Mouse (Mus musculus): ENCODE measurements at regions not wholly inside any gene's neighbourhood (a gene's known extent, or its start where the extent isn't known, plus 50 kb on each side); places are given as distances from the start of the nearest gene placed in this dataset.

DNA sequence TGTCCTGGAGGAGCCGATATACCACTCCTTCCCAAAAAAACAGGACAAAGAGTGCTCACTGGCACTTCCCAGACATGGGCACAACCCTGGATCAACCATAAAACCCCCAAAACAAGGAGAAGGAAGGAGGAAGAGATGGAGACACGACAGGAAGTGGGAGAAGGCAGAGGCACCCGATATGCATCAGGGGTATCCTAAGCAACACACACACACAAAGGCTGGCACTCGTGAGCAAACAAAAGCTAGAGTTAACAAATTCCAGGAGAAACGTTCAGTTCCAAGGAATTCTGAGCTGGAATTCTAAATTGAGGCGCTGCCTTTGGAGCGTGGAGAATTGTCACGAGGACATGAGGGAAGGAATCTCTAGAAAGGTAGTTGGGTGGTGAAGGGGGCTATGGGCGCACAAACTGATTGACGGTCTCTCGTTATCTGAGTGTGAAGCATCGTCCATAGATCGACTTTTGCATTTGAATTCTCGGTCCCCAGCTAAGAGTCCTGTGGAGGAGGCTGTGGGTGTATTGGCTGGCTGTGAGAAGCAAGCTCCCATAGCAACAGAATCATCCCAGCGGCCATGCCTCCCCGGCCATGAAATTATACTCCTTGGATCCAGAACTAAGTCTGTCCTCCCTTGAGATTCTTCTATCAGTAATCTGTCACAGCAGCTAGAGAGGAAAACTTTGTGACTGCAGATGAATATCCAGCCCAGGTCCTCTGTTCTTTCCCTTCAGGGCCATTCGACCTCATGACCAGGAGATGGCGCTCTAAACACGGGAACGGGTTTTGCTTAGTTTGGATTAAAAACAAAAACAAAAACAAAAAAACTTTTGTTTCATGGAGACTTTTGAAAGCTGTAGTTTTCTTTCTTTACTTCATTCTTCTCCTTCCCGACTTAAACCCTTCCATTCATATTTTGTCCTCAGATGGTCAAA lies 69.4 kb upstream of the Ptpn13 start:
- H3K27ac ChIP-seq, result no peak overlapping the region
- H3K4me3 ChIP-seq (replicated peaks), result no peak overlapping the region
- ATAC-seq, result no peak
- no peak overlapping the region for H3K9ac ChIP-seq
- H3K9me3 ChIP-seq, result no peaks in the 10 kb centered on the region
- H3K27me3 ChIP-seq (replicated peaks), result 0 out of 2 replicates have a peak, but pooled peaks cover 3% of the 10 kb centered on the region
- H3K36me3 ChIP-seq, result no peaks in the 10 kb centered on the region
- H3K4me2 ChIP-seq (replicated peaks), result no peak overlapping the region
- 40% methylated on average over 21 of the region's 21 CpGs for WGBS
- H3K4me1 ChIP-seq (replicated peaks), result no peaks in the 10 kb centered on the region

DNA sequence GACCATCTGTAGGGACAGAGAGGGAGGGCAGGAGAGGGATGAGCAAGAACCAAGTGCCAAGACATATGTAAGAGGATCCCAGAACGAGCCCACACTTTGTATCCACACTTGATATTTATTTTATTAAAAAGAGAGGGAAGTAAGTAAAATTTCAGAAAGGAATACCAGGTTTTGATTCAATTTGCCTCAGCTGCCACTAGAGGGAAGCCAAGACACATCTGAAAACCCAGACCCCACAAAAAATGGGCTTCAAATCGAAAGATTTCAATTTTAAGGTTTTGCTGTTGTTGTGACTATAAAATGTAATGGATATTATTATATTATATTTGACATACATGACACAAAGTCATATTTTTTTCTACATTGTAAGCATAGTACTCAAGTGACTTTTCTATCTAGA lies 81.1 kb upstream of the Ptpn13 start:
- Histone ChIP-seq H3K4me1 (replicated peaks) (no peaks in the 10 kb centered on the region), H3K9ac (no peak overlapping the region)
- ATAC-seq, result no peak

GRCm38 (mm10) chr5:103341456-103341855 lies 83.5 kb upstream of the Ptpn13 start:
- H3K9me3 ChIP-seq, result no peaks in the 10 kb centered on the region
- H3K27ac ChIP-seq, result no peak overlapping the region
- H3K27me3 ChIP-seq (replicated peaks), result no peaks in the 10 kb centered on the region
- 44% methylated on average over 3 of the region's 3 CpGs for WGBS
- H3K4me2 ChIP-seq (replicated peaks), result no peak overlapping the region
- no peak for ATAC-seq
- no peak overlapping the region for H3K9ac ChIP-seq
- H3K4me1 ChIP-seq (replicated peaks), result no peaks in the 10 kb centered on the region
- no peaks in the 10 kb centered on the region for H3K36me3 ChIP-seq
- H3K4me3 ChIP-seq (replicated peaks), result no peak overlapping the region

More for the DNA sequence above, 81.1 kb upstream of the Ptpn13 start:
- H3K27ac ChIP-seq, result no peak overlapping the region
- H3K4me3 ChIP-seq (replicated peaks), result no peak overlapping the region
- no peaks in the 10 kb centered on the region for H3K27me3 ChIP-seq (replicated peaks)
- no peak overlapping the region for H3K4me2 ChIP-seq (replicated peaks)
- no peaks in the 10 kb centered on the region for H3K36me3 ChIP-seq
- no peaks in the 10 kb centered on the region for H3K9me3 ChIP-seq
- WGBS, result 19% methylated on average over 2 of the region's 2 CpGs

DNA sequence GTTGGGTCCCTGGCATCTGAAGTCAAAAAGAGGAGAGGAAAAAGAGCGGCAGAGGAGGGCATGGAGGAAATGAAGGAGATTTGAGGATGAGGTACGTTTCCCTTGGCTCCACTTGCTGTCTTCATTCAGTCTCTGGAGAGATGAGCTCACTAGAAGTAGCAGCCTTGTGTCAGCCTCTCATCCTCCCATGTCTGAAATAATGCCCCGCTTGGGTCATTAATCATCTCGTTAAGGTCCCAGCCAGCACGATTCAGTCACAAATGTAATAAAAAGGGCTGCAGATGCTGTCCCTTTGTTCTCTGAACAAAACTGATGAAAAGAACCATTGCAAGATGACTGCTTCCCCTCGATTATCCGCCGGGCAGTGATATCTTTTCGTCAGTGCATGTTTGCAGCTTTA lies 84.4 kb upstream of the Ptpn13 start:
- Histone ChIP-seq H3K27me3 (replicated peaks) (no peaks in the 10 kb centered on the region), H3K4me1 (replicated peaks) (no peaks in the 10 kb centered on the region), H3K4me2 (replicated peaks) (no peak overlapping the region), H3K9me3 (no peaks in the 10 kb centered on the region), H3K4me3 (replicated peaks) (no peak overlapping the region), H3K36me3 (no peaks in the 10 kb centered on the region), H3K9ac (no peak overlapping the region), H3K27ac (no peak overlapping the region)
- WGBS, result 35% methylated on average over 9 of the region's 9 CpGs
- ATAC-seq, result no peak

- no peaks in the 10 kb centered on the region for H3K27me3 ChIP-seq (replicated peaks)
- H3K9ac ChIP-seq, result no peak overlapping the region
- peak overlapping the region; percentile 30; the same call in 1 of the 2 replicates for H3K4me2 ChIP-seq (replicated peaks)
- H3K4me1 ChIP-seq (replicated peaks), result no peaks in the 10 kb centered on the region
- H3K27ac ChIP-seq, result no peak overlapping the region
- H3K4me3 ChIP-seq (replicated peaks), result no peak overlapping the region
- ATAC-seq, result peak; percentile 34; the same call in 1 of the 2 replicates
- H3K36me3 ChIP-seq, result no peaks in the 10 kb centered on the region
- 21% methylated on average over 11 of the region's 11 CpGs for WGBS
- H3K9me3 ChIP-seq, result no peaks in the 10 kb centered on the region
Observed at GRCm38 (mm10) chr5:103336689-103337490, 88.1 kb upstream of the Ptpn13 start.

DNA sequence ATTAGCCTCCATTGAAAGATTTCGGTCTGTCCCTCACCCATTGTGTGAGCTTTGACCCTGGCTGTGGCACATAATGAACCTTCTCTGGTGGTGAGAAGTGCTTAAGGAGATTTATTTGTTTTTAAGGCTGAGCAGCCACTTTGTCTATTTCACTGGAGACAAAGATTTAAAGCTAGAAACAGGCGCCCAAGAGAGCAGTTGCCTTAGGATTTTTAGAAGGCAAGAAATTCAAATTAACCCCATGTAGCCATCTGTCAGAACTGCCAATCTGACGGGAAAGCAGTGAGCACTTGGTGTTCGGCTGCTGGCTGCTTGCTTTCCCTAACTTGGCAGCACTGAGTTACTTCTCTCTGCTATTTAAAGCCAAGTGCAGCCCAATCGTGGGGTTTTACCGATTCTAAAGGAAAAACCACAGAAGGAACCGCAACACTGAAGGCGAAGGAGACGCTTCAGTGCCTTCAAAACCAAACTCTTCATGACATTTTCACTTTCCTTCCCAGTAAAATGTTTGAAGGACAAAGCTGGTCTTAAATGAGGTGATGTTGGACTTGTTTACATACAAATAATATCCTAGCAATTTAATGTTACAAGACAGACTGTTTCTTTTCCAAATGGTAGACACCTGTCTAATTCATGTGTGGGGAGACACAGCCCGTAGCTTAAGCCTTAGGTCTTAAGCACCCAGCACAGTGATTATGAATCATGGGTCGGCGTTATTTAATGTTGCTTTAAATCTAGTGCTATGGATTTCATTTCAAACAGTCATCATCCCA lies 88.9 kb upstream of the Ptpn13 start:
- Histone ChIP-seq H3K36me3 (no peaks in the 10 kb centered on the region), H3K27ac (no peak overlapping the region), H3K4me3 (replicated peaks) (no peak overlapping the region), H3K27me3 (replicated peaks) (no peaks in the 10 kb centered on the region), H3K4me1 (replicated peaks) (no peaks in the 10 kb centered on the region), H3K4me2 (replicated peaks) (peak overlapping the region; percentile 30; the same call in 1 of the 2 replicates), H3K9me3 (no peaks in the 10 kb centered on the region), H3K9ac (no peak overlapping the region)
- 27% methylated on average over 12 of the region's 12 CpGs for WGBS
- 0 out of 2 replicates have a peak, but pooled peaks have one; percentile 10 for ATAC-seq

- Histone ChIP-seq H3K4me3 (replicated peaks) (no peak overlapping the region), H3K36me3 (no peaks in the 10 kb centered on the region), H3K27me3 (replicated peaks) (no peaks in the 10 kb centered on the region), H3K9me3 (no peaks in the 10 kb centered on the region), H3K27ac (no peak overlapping the region), H3K9ac (no peak overlapping the region), H3K4me2 (replicated peaks) (no peak overlapping the region), H3K4me1 (replicated peaks) (no peaks in the 10 kb centered on the region)
- no peak for ATAC-seq
- 68% methylated on average over 10 of the region's 10 CpGs for WGBS
Observed at GRCm38 (mm10) chr5:103326412-103326811, 98.6 kb upstream of the Ptpn13 start.

- no peak for ATAC-seq
- Histone ChIP-seq H3K4me1 (replicated peaks) (no peaks in the 10 kb centered on the region), H3K9ac (no peak overlapping the region)
Observed at GRCm38 (mm10) chr5:103320341-103320740, 104.7 kb upstream of the Ptpn13 start.

GRCm38 (mm10) chr5:103309806-103310525 lies 98.8 kb upstream of the Mapk10 start:
- Histone ChIP-seq H3K9ac (no peak overlapping the region), H3K36me3 (no peaks in the 10 kb centered on the region), H3K27ac (no peak overlapping the region), H3K27me3 (replicated peaks) (no peaks in the 10 kb centered on the region), H3K9me3 (no peaks in the 10 kb centered on the region), H3K4me3 (replicated peaks) (no peak overlapping the region), H3K4me1 (replicated peaks) (no peaks in the 10 kb centered on the region), H3K4me2 (replicated peaks) (no peak overlapping the region)
- 61% methylated on average over 9 of the region's 9 CpGs for WGBS
- ATAC-seq, result no peak

More at GRCm38 (mm10) chr5:103320341-103320740, 104.7 kb upstream of the Ptpn13 start:
- Histone ChIP-seq H3K27ac (no peak overlapping the region), H3K9me3 (no peaks in the 10 kb centered on the region), H3K27me3 (replicated peaks) (no peaks in the 10 kb centered on the region), H3K4me3 (replicated peaks) (no peak overlapping the region), H3K36me3 (no peaks in the 10 kb centered on the region), H3K4me2 (replicated peaks) (no peak overlapping the region)
- 76% methylated on average over 5 of the region's 5 CpGs for WGBS

DNA sequence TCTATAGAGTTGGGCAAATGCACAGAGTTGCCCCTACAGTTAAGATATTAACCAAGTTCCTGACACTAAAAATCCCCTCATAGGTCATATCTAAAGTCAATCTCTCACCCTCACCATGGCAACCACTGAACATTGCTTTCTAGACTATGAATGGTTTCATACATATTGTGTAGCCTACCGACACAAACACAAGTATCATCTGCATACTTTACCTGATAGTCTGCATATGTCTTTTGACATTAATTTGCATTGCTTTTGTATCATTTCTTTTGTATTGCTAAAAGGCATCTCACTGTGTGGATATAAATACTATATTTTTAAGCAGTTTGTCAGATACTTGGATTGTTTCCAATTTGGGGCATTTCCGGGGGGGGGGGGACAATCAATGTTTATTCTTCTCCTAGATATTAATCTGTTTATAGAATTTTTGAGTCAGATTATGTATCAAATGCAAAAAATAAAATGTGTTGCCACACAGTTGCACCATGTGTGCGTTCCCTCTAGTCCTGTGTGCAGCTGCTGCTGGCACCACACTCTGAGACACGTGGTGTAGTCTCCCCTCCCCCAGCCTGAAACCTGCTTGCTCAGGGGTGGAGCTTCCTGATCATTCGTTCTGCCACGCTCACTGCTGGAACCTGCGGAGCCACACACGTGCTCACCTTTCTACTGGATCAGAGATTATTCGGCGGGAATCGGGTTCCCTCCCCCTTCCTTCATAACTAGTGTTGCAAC lies 94.7 kb upstream of the Mapk10 start:
- Histone ChIP-seq H3K4me2 (replicated peaks) (no peak overlapping the region), H3K36me3 (no peaks in the 10 kb centered on the region), H3K9ac (no peak overlapping the region), H3K4me3 (replicated peaks) (no peak overlapping the region), H3K4me1 (replicated peaks) (no peaks in the 10 kb centered on the region), H3K27me3 (replicated peaks) (no peaks in the 10 kb centered on the region), H3K9me3 (no peaks in the 10 kb centered on the region), H3K27ac (no peak overlapping the region)
- WGBS, result 73% methylated on average over 11 of the region's 11 CpGs
- ATAC-seq, result no peak

GRCm38 (mm10) chr5:103304975-103305374 lies 93.8 kb upstream of the Mapk10 start:
- H3K4me3 ChIP-seq (replicated peaks), result no peak overlapping the region
- no peak for ATAC-seq
- no peak overlapping the region for H3K27ac ChIP-seq
- H3K9me3 ChIP-seq, result no peaks in the 10 kb centered on the region
- H3K27me3 ChIP-seq (replicated peaks), result no peaks in the 10 kb centered on the region
- H3K9ac ChIP-seq, result no peak overlapping the region
- H3K36me3 ChIP-seq, result no peaks in the 10 kb centered on the region
- no peaks in the 10 kb centered on the region for H3K4me1 ChIP-seq (replicated peaks)
- H3K4me2 ChIP-seq (replicated peaks), result no peak overlapping the region
- WGBS, result 86% methylated on average over 1 of the region's 1 CpGs

Measured in intestine, embryonic 15.5 days (tissue).